Mouse (Mus musculus) heart, postnatal 10 days (tissue): Measurements from ENCODE around the gene Cept1. TPM values are rescaled to one million over a fixed set of nuclear protein-coding genes. Genes with fewer than 3 reads are reported as not detected.

Source experiments
- total RNA-seq, 2 experiments: library from RNA; stranded (reverse); gene quantifications; 2 replicates each; pipeline ENCODE4 v1.2.3; 2021

The Cept1 gene
- total RNA-seq, 2 experiments from 2014 or later = 20.4 to 21.9 TPM

Other genes with a start within 250 kb of the Cept1 start
- gene Chil6, start 141.6 kb downstream of the Cept1 start, total RNA-seq = not detected
- under 1 TPM; 0.48 to 0.52 TPM for gene Dennd2d, start 65.4 kb downstream of the Cept1 start, total RNA-seq
- 100 to 1,000 TPM in 1 of 2 experiments, 10 to 100 TPM in 1; 91.4 to 101 TPM for gene Dram2, start within 50 bp of the Cept1 start, total RNA-seq
- gene Lrif1, start 137.2 kb upstream of the Cept1 start, total RNA-seq = 10 to 100 TPM; 12.3 to 13.6 TPM
- gene Cd53, start 242.3 kb upstream of the Cept1 start, total RNA-seq = 1 to 10 TPM; 2.9 to 4.6 TPM